Mouse (Mus musculus) liver, embryonic 14.5 days (tissue): ENCODE measurements at regions not wholly inside any gene's neighbourhood (a gene's known extent, or its start where the extent isn't known, plus 50 kb on each side); places are given as distances from the start of the nearest gene placed in this dataset.

Experiments used
- CTCF ChIP-seq: IDR thresholded peaks from 2 replicates; pipeline ENCODE4 v1.5.1; 2016; ENCODE audit warnings: antibody characterized with exemption, low read depth, control low read depth
- EP300 ChIP-seq: IDR thresholded peaks from 2 replicates; pipeline ENCODE4 v1.6.1; 2016; ENCODE audit warnings: antibody characterized with exemption, low read depth

DNA sequence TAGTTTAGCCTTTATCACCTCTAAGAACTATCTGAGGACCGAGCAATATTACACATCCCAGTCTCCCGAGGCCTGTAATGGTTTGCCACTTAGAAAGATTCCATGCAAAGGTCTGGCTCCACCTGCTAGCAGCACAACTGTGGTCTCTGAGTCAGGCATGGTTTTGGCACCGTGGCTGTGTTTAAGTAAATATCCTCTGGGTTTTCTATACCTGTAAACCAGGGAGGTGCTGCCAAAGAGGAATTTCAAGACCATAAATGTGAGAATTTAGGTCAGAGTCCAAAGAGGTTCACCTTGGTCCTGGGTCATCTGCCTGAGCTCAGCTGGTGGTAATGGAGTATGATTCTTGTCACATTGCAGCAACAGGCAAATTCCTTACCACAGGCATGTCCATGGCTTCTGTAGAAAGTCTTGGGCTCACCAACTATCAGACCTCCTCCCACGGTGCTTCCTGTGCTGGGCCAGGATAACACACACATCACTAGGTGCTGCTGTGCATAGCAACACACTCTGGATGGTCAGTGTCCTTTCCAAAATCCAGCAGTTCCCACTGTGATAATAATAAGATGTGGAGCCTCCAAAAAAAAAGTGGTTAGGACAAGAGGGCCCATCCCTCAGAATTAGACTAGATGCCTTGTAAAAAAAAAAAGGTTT, 332.8 kb upstream of the Smim15 start:
- TF ChIP-seq CTCF (no peak), EP300 (no peak)
